Mouse (Mus musculus) ES-Bruce4 (cell line): ENCODE measurements around the gene Ccr8. TPM values are rescaled to one million over a fixed set of nuclear protein-coding genes. Genes with fewer than 3 reads are reported as not detected.

ENCODE experiments used
- H3K27ac ChIP-seq: 2 replicates; pipeline ENCODE4 v1.5.1; 2012; ENCODE audit warnings: low read length, inconsistent platforms; ENCODE audit not compliant: insufficient read depth
- H3K27me3 ChIP-seq: 2 replicates; pipeline ENCODE4 v1.6.1; 2012; ENCODE audit warnings: mild to moderate bottlenecking, low read length, inconsistent platforms; ENCODE audit not compliant: control insufficient read depth, poor library complexity, insufficient read depth, severe bottlenecking
- H3K36me3 ChIP-seq: 2 replicates; pipeline ENCODE4 v1.6.1; 2012; ENCODE audit warnings: inconsistent platforms, mild to moderate bottlenecking, low read length, moderate library complexity; ENCODE audit not compliant: control insufficient read depth, poor library complexity, insufficient read depth, severe bottlenecking
- H3K4me1 ChIP-seq: one replicate; pipeline ENCODE4 v1.8.1; 2011; ENCODE audit warnings: low read length; ENCODE audit not compliant: control insufficient read depth, insufficient read depth
- H3K4me3 ChIP-seq: 2 replicates; pipeline ENCODE4 v1.5.1; 2011; ENCODE audit warnings: low read depth, mild to moderate bottlenecking, low read length
- H3K9ac ChIP-seq: 2 replicates; pipeline ENCODE4 v1.6.1; 2012; ENCODE audit warnings: low read depth, mild to moderate bottlenecking, inconsistent platforms; ENCODE audit not compliant: poor library complexity, severe bottlenecking
- H3K9me3 ChIP-seq: replicated peaks from 2 replicates; pipeline ENCODE4 v1.6.1; 2012; ENCODE audit warnings: mild to moderate bottlenecking, low read length, inconsistent platforms; ENCODE audit not compliant: control insufficient read depth, poor library complexity, insufficient read depth, severe bottlenecking
- CTCF ChIP-seq: IDR thresholded peaks from one replicate; pipeline ENCODE4 v1.8.1; 2011; ENCODE audit warnings: low read depth, low read length
- EP300 ChIP-seq: IDR thresholded peaks from 2 replicates; pipeline ENCODE4 v1.6.1; 2011; ENCODE audit warnings: low read depth, low read length; ENCODE audit not compliant: insufficient read depth
- POLR2A ChIP-seq: IDR thresholded peaks from one replicate; pipeline ENCODE4 v1.8.1; 2011; ENCODE audit warnings: low read length; ENCODE audit not compliant: insufficient read depth
- polyA plus RNA-seq: library from polyadenylated mRNA; stranded (reverse); fragments of >200 nt; gene quantifications from 2 replicates; pipeline ENCODE4 v1.2.4, GENCODE M21; 2011; ENCODE audit warnings: low read depth; ENCODE audit not compliant: missing spikeins, insufficient read depth, insufficient read length

Gene Ccr8
- polyA plus RNA-seq, 1 experiment: not detected

DNA sequence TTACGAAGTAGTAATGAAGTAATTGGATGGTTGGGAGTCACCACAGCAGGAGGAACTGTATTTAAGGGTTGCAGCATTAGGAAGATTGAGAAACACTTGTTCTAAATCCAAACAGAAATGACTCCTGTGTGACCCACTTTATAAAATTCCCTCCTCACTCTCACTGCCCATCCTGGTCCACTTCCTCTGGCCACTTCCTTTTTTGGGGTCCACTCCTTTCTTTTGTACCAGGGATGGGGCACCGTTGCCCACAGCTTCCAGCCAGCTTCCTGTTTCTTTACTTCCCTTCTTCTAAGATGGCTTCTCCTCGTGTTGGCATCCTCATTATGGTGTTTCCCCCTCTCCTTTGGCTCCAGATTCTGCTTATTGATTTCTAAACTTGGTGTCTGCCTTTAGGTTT, 33.2 kb upstream of the Ccr8 start:
- Histone ChIP-seq H3K27me3 (no peaks in the 10 kb centered on the region), H3K9me3 (no peaks in the 10 kb centered on the region), H3K4me3 (no peak overlapping the region), H3K36me3 (no peaks in the 10 kb centered on the region), H3K4me1 (no peaks in the 10 kb centered on the region), H3K9ac (no peak overlapping the region), H3K27ac (no peak overlapping the region)
- TF ChIP-seq POLR2A: no peak
- TF ChIP-seq CTCF: no peak
- no peak for TF ChIP-seq EP300

DNA sequence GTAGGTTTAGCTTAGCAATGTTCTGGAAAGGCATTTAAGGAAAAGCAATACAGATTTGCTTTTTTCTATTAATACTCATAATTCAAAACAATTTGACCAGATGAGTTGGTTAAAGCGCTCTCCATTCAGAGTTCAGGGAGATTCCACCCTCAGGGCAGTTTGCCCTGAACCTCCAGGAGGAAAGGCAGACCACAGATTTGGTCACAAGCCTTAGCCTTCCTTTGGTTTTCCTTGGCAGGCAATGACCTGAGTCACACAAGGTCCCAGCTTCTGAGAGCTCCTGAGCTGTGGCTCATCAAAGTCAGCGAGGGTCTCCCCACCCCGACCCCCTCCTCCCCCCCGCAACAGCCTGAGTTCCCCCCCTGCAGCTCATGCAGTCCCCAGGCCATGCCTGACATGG, 27.6 kb upstream of the Ccr8 start:
- no peak overlapping the region for H3K9ac ChIP-seq
- H3K27me3 ChIP-seq: no peaks in the 10 kb centered on the region

GRCm38 (mm10) chr9:120067609-120068008, 24.3 kb upstream of the Ccr8 start:
- H3K9me3 ChIP-seq: no peaks in the 10 kb centered on the region
- H3K27me3 ChIP-seq: no peaks in the 10 kb centered on the region
- no peaks in the 10 kb centered on the region for H3K36me3 ChIP-seq
- H3K27ac ChIP-seq: no peak overlapping the region
- no peaks in the 10 kb centered on the region for H3K4me1 ChIP-seq
- no peak overlapping the region for H3K9ac ChIP-seq
- no peak overlapping the region for H3K4me3 ChIP-seq
- TF ChIP-seq CTCF (no peak), POLR2A (no peak), EP300 (no peak)

More for the DNA sequence above, 27.6 kb upstream of the Ccr8 start:
- H3K4me1 ChIP-seq: no peaks in the 10 kb centered on the region
- no peak for TF ChIP-seq EP300
- TF ChIP-seq POLR2A: no peak
- TF ChIP-seq CTCF: no peak
- no peak overlapping the region for H3K27ac ChIP-seq
- no peak overlapping the region for H3K4me3 ChIP-seq
- no peaks in the 10 kb centered on the region for H3K36me3 ChIP-seq
- H3K9me3 ChIP-seq: no peaks in the 10 kb centered on the region

- Histone ChIP-seq H3K9ac (no peak overlapping the region), H3K9me3 (no peaks in the 10 kb centered on the region), H3K4me3 (no peak overlapping the region), H3K27me3 (no peaks in the 10 kb centered on the region), H3K27ac (no peak overlapping the region), H3K36me3 (no peaks in the 10 kb centered on the region), H3K4me1 (no peaks in the 10 kb centered on the region)
- TF ChIP-seq EP300: no peak
- no peak for TF ChIP-seq CTCF
- TF ChIP-seq POLR2A: no peak
Observed at GRCm38 (mm10) chr9:120068047-120068446, 23.9 kb upstream of the Ccr8 start.

DNA sequence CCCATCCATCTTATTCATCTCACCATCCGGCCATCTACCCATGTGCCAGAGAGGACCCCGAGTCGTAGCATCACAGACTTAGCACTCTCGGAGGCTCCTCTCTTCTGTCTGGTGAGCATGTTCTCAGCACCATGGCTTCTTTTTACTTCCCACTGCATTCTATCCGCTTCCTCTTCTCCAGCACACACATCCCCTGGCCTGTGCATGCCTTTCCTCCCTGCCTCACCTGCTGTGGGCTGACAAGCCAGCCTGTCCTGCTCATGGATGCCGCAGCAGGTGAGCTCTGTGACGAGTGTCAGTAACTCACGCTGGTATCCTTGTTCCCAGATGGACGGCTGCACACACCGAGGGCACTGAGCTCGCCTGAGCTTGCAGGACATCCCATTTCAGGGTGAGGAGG, 22.1 kb upstream of the Ccr8 start, which contains the start of gene Cx3cr1:
Gene Cx3cr1, minus strand, starts transcription at position 101 of the 400 bp plus-strand sequence.
- Histone ChIP-seq H3K4me3 (no peak within 1 kb of the TSS), H3K27ac (no peak within 1 kb of the TSS), H3K4me1 (no peaks in the 10 kb centered on the region), H3K27me3 (no peaks in the 10 kb centered on the region), H3K9ac (no peak within 1 kb of the TSS), H3K36me3 (no peaks in the 10 kb centered on the region), H3K9me3 (no peaks in the 10 kb centered on the region)
- TF ChIP-seq CTCF: no peak
- no peak for TF ChIP-seq POLR2A
- TF ChIP-seq EP300: no peak

- Histone ChIP-seq H3K9me3 (no peaks in the 10 kb centered on the region), H3K36me3 (no peaks in the 10 kb centered on the region), H3K9ac (no peak overlapping the region), H3K4me3 (no peak overlapping the region), H3K27me3 (no peaks in the 10 kb centered on the region), H3K4me1 (no peaks in the 10 kb centered on the region), H3K27ac (no peak overlapping the region)
- TF ChIP-seq POLR2A: no peak
- no peak for TF ChIP-seq CTCF
- TF ChIP-seq EP300: no peak
Observed at GRCm38 (mm10) chr9:120071251-120071650, 20.7 kb upstream of the Ccr8 start.
